Mouse (Mus musculus) layer of hippocampus, adult 18-20 months (tissue): ENCODE measurements at regions not wholly inside any gene's neighbourhood (a gene's known extent, or its start where the extent isn't known, plus 50 kb on each side); places are given as distances from the start of the nearest gene placed in this dataset.

Source experiments
- DNase-seq, 2 experiments: peaks; one replicate each; pipeline ENCODE4 v3.0.0; 2022; ENCODE audit warnings: low spot score in 2 of 2

- DNase-seq, result no peak
These were observed 210.5 kb downstream of the Kcnrg start for GRCm38 (mm10) chr14:61817711-61818110.

GRCm38 (mm10) chr14:61818365-61818764, 211.1 kb downstream of the Kcnrg start:
- DNase-seq, result no peak

GRCm38 (mm10) chr14:61819251-61819650, 212.0 kb downstream of the Kcnrg start:
- DNase-seq, result no peak

- DNase-seq, result no peak
These were observed 227.2 kb downstream of the Kcnrg start for GRCm38 (mm10) chr14:61834291-61834936.

- DNase-seq, result no peak
These were observed 228.5 kb downstream of the Kcnrg start for GRCm38 (mm10) chr14:61835729-61836128.

GRCm38 (mm10) chr14:61836231-61836630, 229.0 kb downstream of the Kcnrg start:
- no peak for DNase-seq

- no peak for DNase-seq
These were observed 229.7 kb downstream of the Kcnrg start for GRCm38 (mm10) chr14:61836965-61837364.

GRCm38 (mm10) chr14:61837851-61838250, 230.6 kb downstream of the Kcnrg start:
- no peak for DNase-seq

GRCm38 (mm10) chr14:61842476-61842875, 235.2 kb downstream of the Kcnrg start:
- no peak for DNase-seq

GRCm38 (mm10) chr14:61846441-61846840, 239.2 kb downstream of the Kcnrg start:
- DNase-seq, result no peak

- no peak for DNase-seq
These were observed 243.0 kb downstream of the Kcnrg start for GRCm38 (mm10) chr14:61850244-61850643.

GRCm38 (mm10) chr14:61857616-61858015, 250.4 kb downstream of the Kcnrg start:
- DNase-seq, result no peak

GRCm38 (mm10) chr14:61860688-61861087, 253.4 kb downstream of the Kcnrg start:
- DNase-seq, result no peak

- DNase-seq, result no peak
These were observed 254.2 kb downstream of the Kcnrg start for GRCm38 (mm10) chr14:61861357-61861958.

- no peak for DNase-seq
These were observed 255.7 kb downstream of the Kcnrg start for GRCm38 (mm10) chr14:61862931-61863330.

- no peak for DNase-seq
These were observed 256.2 kb downstream of the Kcnrg start for GRCm38 (mm10) chr14:61863475-61863874.

GRCm38 (mm10) chr14:61866532-61867268, 259.4 kb downstream of the Kcnrg start:
- no peak for DNase-seq

GRCm38 (mm10) chr14:61874206-61874605, 266.9 kb downstream of the Kcnrg start:
- no peak for DNase-seq

- DNase-seq, result no peak
These were observed 272.2 kb downstream of the Kcnrg start for GRCm38 (mm10) chr14:61879416-61879815.

GRCm38 (mm10) chr14:61880514-61881259, 273.4 kb downstream of the Kcnrg start:
- DNase-seq, result no peak

GRCm38 (mm10) chr14:61885241-61886015, 278.2 kb downstream of the Kcnrg start:
- no peak for DNase-seq
